Mouse (Mus musculus) spleen, adult 2 months (tissue): ENCODE data around the gene Nek11.

ENCODE experiments used
- CTCF ChIP-seq: fragments of 200-500 bp; IDR thresholded peaks from 2 replicates; pipeline ENCODE4 v1.5.1; 2011; ENCODE audit warnings: mild to moderate bottlenecking, inconsistent platforms; ENCODE audit not compliant: insufficient read depth, insufficient read length, insufficient replicate concordance; ENCODE audit errors: extremely low read depth
- POLR2A ChIP-seq: fragments of 200-500 bp; IDR thresholded peaks from 2 replicates; pipeline ENCODE4 v1.6.1; 2011; ENCODE audit warnings: low read depth, low read length, inconsistent platforms

DNA sequence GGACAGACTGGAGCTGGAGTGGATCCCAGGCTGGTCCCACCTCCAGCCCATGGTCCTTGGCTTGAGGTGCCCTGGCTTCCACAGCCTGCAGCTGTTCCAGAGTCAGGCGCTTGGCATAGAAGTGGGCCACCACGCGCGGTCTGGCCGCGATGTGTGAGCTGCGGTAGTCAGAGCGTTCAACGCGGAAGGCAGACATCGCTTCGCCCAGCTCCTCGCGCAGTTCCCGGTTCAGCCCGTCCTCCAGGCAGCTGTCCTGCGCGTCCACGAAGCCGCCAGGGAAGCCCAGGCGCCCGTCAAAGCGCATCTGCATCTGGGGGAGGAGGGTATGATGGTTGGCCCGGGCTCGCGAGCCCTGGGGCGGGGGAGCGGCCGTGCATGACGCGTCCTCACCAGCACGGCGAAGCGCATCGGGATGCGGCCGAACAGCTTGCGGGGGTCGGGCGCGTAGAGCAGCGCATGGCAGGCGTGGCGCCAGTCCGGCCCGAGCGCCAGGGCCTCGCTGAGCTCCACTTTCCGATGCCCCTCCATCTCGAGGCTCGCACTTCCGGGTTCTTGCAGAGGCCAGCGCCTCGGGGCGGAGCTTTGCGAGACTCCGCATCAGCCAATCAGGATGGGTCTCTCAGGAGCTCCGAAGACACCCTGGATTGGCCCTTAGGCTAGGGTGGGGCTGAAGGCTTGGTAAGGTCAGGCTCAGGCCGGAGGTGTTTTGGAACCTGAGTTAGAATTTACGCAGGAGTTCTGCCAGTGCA is 263.9 kb downstream of the Nek11 start, which contains the start of gene Nudt16:
- TF ChIP-seq CTCF: no peak
- TF ChIP-seq POLR2A: peak; percentile 89
